Mouse (Mus musculus): Measurements from ENCODE around the gene Dlx5. TPM values are rescaled to one million over a fixed set of nuclear protein-coding genes. Genes with fewer than 3 reads are reported as not detected.
A peak's percentile ranks its signal among the peaks of the same experiment; 100 is the strongest.

Gene Dlx5
- 4.0 and 8.9 TPM in 2 replicates for polyA plus RNA-seq (2016; fragmentation: Nextera tagmentation; extraction: Ambion mirVana)

GRCm38 (mm10) chr6:6881638-6882190, at the start of gene Dlx5:
TSS of gene Dlx5 (minus strand) at chr6:6882085.
- Histone ChIP-seq H3K9me3 (no peaks in the 10 kb centered on the region), H3K27me3 (ENCODE audit: insufficient read depth, poor library complexity, severe bottlenecking) (peaks cover 75% of the 10 kb centered on the region), H3K27ac (peak within 1 kb of the TSS; percentile 67; the same call in 1 of the 2 replicates), H3K4me1 (peaks cover 18% of the 10 kb centered on the region), H3K36me3 (no peaks in the 10 kb centered on the region), H3K4me3 (peak within 1 kb of the TSS; percentile 71)
- WGBS: under 1% methylated on average over 40 of the region's 42 CpGs
- peak; percentile 76 for DNase-seq (ENCODE audit: low spot score)

GRCm38 (mm10) chr6:6931507-6931906, 49.6 kb upstream of the Dlx5 start:
- Histone ChIP-seq H3K27ac (no peak overlapping the region), H3K4me1 (no peaks in the 10 kb centered on the region), H3K36me3 (no peaks in the 10 kb centered on the region), H3K9me3 (no peaks in the 10 kb centered on the region), H3K4me3 (no peak overlapping the region), H3K27me3 (ENCODE audit: insufficient read depth, poor library complexity, severe bottlenecking) (no peaks in the 10 kb centered on the region)
- WGBS: 72% methylated on average over 4 of the region's 4 CpGs
- no peak for DNase-seq (ENCODE audit: low spot score)

GRCm38 (mm10) chr6:6930831-6931230, 48.9 kb upstream of the Dlx5 start:
- Histone ChIP-seq H3K27ac (no peak overlapping the region), H3K9me3 (no peaks in the 10 kb centered on the region), H3K27me3 (ENCODE audit: insufficient read depth, poor library complexity, severe bottlenecking) (no peaks in the 10 kb centered on the region), H3K4me1 (no peaks in the 10 kb centered on the region), H3K36me3 (no peaks in the 10 kb centered on the region), H3K4me3 (no peak overlapping the region)
- DNase-seq (ENCODE audit: low spot score): no peak
- 88% methylated on average over 4 of the region's 4 CpGs for WGBS

GRCm38 (mm10) chr6:6925264-6925663, 43.4 kb upstream of the Dlx5 start:
- 68% methylated on average over 1 of the region's 1 CpGs for WGBS
- no peaks in the 10 kb centered on the region for H3K27me3 ChIP-seq (ENCODE audit: insufficient read depth, poor library complexity, severe bottlenecking)

GRCm38 (mm10) chr6:6917334-6917733, 35.4 kb upstream of the Dlx5 start:
- Histone ChIP-seq H3K27me3 (ENCODE audit: insufficient read depth, poor library complexity, severe bottlenecking) (no peaks in the 10 kb centered on the region), H3K4me1 (no peaks in the 10 kb centered on the region), H3K36me3 (no peaks in the 10 kb centered on the region), H3K4me3 (no peak overlapping the region), H3K9me3 (no peaks in the 10 kb centered on the region), H3K27ac (no peak overlapping the region)
- WGBS: 85% methylated on average over 4 of the region's 4 CpGs
- DNase-seq (ENCODE audit: low spot score): no peak

More at GRCm38 (mm10) chr6:6925264-6925663, 43.4 kb upstream of the Dlx5 start:
- DNase-seq (ENCODE audit: low spot score): no peak
- Histone ChIP-seq H3K27ac (no peak overlapping the region), H3K36me3 (no peaks in the 10 kb centered on the region), H3K4me1 (no peaks in the 10 kb centered on the region), H3K4me3 (no peak overlapping the region), H3K9me3 (no peaks in the 10 kb centered on the region)

- DNase-seq (ENCODE audit: low spot score): peak; percentile 72
- no peak overlapping the region for H3K27ac ChIP-seq
- H3K4me3 ChIP-seq: no peak overlapping the region
- H3K27me3 ChIP-seq (ENCODE audit: insufficient read depth, poor library complexity, severe bottlenecking): no peaks in the 10 kb centered on the region
- no peaks in the 10 kb centered on the region for H3K9me3 ChIP-seq
- no peaks in the 10 kb centered on the region for H3K36me3 ChIP-seq
- 51% methylated on average over 9 of the region's 9 CpGs for WGBS
- no peaks in the 10 kb centered on the region for H3K4me1 ChIP-seq
Observed at GRCm38 (mm10) chr6:6915526-6915915, 33.6 kb upstream of the Dlx5 start.

GRCm38 (mm10) chr6:6914849-6915525, 33.1 kb upstream of the Dlx5 start:
- no peaks in the 10 kb centered on the region for H3K36me3 ChIP-seq
- no peak overlapping the region for H3K27ac ChIP-seq
- H3K4me1 ChIP-seq: no peaks in the 10 kb centered on the region
- no peak for DNase-seq (ENCODE audit: low spot score)
- no peaks in the 10 kb centered on the region for H3K27me3 ChIP-seq (ENCODE audit: insufficient read depth, poor library complexity, severe bottlenecking)
- H3K4me3 ChIP-seq: no peak overlapping the region
- no peaks in the 10 kb centered on the region for H3K9me3 ChIP-seq
- WGBS: 38% methylated on average over 5 of the region's 5 CpGs

- Histone ChIP-seq H3K36me3 (no peaks in the 10 kb centered on the region), H3K27me3 (ENCODE audit: insufficient read depth, poor library complexity, severe bottlenecking) (no peaks in the 10 kb centered on the region), H3K9me3 (no peaks in the 10 kb centered on the region), H3K4me3 (no peak overlapping the region), H3K4me1 (no peaks in the 10 kb centered on the region), H3K27ac (no peak overlapping the region)
- 71% methylated on average over 1 of the region's 1 CpGs for WGBS
- no peak for DNase-seq (ENCODE audit: low spot score)
Observed at GRCm38 (mm10) chr6:6914304-6914703, 32.4 kb upstream of the Dlx5 start.

- H3K36me3 ChIP-seq: no peaks in the 10 kb centered on the region
- 77% methylated on average over 8 of the region's 8 CpGs for WGBS
- no peak overlapping the region for H3K27ac ChIP-seq
- DNase-seq (ENCODE audit: low spot score): no peak
- H3K4me3 ChIP-seq: no peak overlapping the region
- H3K27me3 ChIP-seq (ENCODE audit: insufficient read depth, poor library complexity, severe bottlenecking): no peaks in the 10 kb centered on the region
- H3K9me3 ChIP-seq: no peaks in the 10 kb centered on the region
- no peaks in the 10 kb centered on the region for H3K4me1 ChIP-seq
Observed at GRCm38 (mm10) chr6:6909586-6909985, 27.7 kb upstream of the Dlx5 start.

- no peak overlapping the region for H3K4me3 ChIP-seq
- no peaks in the 10 kb centered on the region for H3K4me1 ChIP-seq
- no peak for DNase-seq (ENCODE audit: low spot score)
- 59% methylated on average over 6 of the region's 6 CpGs for WGBS
- H3K27me3 ChIP-seq (ENCODE audit: insufficient read depth, poor library complexity, severe bottlenecking): peaks cover 20% of the 10 kb centered on the region
- H3K27ac ChIP-seq: no peak overlapping the region
- H3K9me3 ChIP-seq: no peaks in the 10 kb centered on the region
- H3K36me3 ChIP-seq: no peaks in the 10 kb centered on the region
Observed at GRCm38 (mm10) chr6:6890047-6890446, 8.2 kb upstream of the Dlx5 start.

- Histone ChIP-seq H3K27ac (no peak overlapping the region), H3K4me1 (peaks cover 3% of the 10 kb centered on the region), H3K9me3 (no peaks in the 10 kb centered on the region), H3K27me3 (ENCODE audit: insufficient read depth, poor library complexity, severe bottlenecking) (peaks cover 49% of the 10 kb centered on the region), H3K4me3 (no peak overlapping the region), H3K36me3 (no peaks in the 10 kb centered on the region)
- no peak for DNase-seq (ENCODE audit: low spot score)
- WGBS: 75% methylated on average over 3 of the region's 3 CpGs
Observed at GRCm38 (mm10) chr6:6886225-6886624, 4.3 kb upstream of the Dlx5 start.

- 3% methylated on average over 12 of the region's 12 CpGs for WGBS
- Histone ChIP-seq H3K4me3 (no peak overlapping the region), H3K27ac (no peak overlapping the region), H3K27me3 (ENCODE audit: insufficient read depth, poor library complexity, severe bottlenecking) (peaks cover 63% of the 10 kb centered on the region), H3K36me3 (no peaks in the 10 kb centered on the region), H3K9me3 (no peaks in the 10 kb centered on the region), H3K4me1 (peaks cover 9% of the 10 kb centered on the region)
- peak; percentile 80 for DNase-seq (ENCODE audit: low spot score)
Observed at GRCm38 (mm10) chr6:6884897-6885296, 3.0 kb upstream of the Dlx5 start.

GRCm38 (mm10) chr6:6882266-6882797, 447 bp upstream of the Dlx5 start:
- no peak for DNase-seq (ENCODE audit: low spot score)
- Histone ChIP-seq H3K27ac (no peak overlapping the region), H3K9me3 (no peaks in the 10 kb centered on the region), H3K27me3 (ENCODE audit: insufficient read depth, poor library complexity, severe bottlenecking) (peaks cover 71% of the 10 kb centered on the region), H3K4me3 (peak overlapping the region; percentile 71), H3K4me1 (peaks cover 18% of the 10 kb centered on the region), H3K36me3 (no peaks in the 10 kb centered on the region)
- WGBS: 4% methylated on average over 10 of the region's 11 CpGs
